ENCODE assay signal across 30 mouse cellular contexts in genomic region chr2:39633041-39633440, GRCm38 (mm10).
"Had no signal": no experiment of that assay in that cellular context is flagged by ENCODE, and none has a peak within 500 bp of the region (broad histone marks: within the 10 kb centered on the region; RNA-seq: fewer than 3 reads in every experiment).

No protein-coding gene starts in this region.

- H3K27ac ChIP-seq: limb, embryonic 10.5 days; limb, embryonic 12.5 days; limb, embryonic 13.5 days; limb, embryonic 15.5 days; liver, embryonic 12.5 days; liver, embryonic 13.5 days; liver, embryonic 14.5 days; liver, embryonic 15.5 days; lung, embryonic 15.5 days; macrophage; midbrain, embryonic 10.5 days; midbrain, embryonic 12.5 days; midbrain, embryonic 13.5 days; midbrain, embryonic 15.5 days; neural tube, embryonic 12.5 days had no signal

- DNase-seq: left cerebral cortex, postnatal 4 days; liver; liver, embryonic 13.5 days; liver, postnatal 0 days; lung, adult 18-20 months; lung, adult 2 months; lung, embryonic 14.5 days; lung, postnatal 10 days; lung, postnatal 14 days; lung, postnatal 36 days; lung, postnatal 4 days; midbrain, embryonic 14.5 days had no signal

- H3K4me3 ChIP-seq: limb, embryonic 10.5 days; limb, embryonic 12.5 days; limb, embryonic 13.5 days; limb, embryonic 15.5 days; liver, embryonic 12.5 days; liver, embryonic 13.5 days; liver, embryonic 15.5 days; lung, embryonic 15.5 days; megakaryocyte, embryonic 14.5 days; midbrain, embryonic 10.5 days; midbrain, embryonic 12.5 days; midbrain, embryonic 13.5 days; midbrain, embryonic 15.5 days; myocyte; neural tube, embryonic 12.5 days had no signal

- ATAC-seq: liver, embryonic 12.5 days; liver, postnatal 0 days; lung, postnatal 0 days; midbrain, embryonic 13.5 days; midbrain, embryonic 15.5 days; midbrain, embryonic 16.5 days had no signal
